Mouse (Mus musculus) lung, adult 2 months (tissue): Measurements from ENCODE around the gene Stac. TPM values are rescaled to one million over a fixed set of nuclear protein-coding genes. Genes with fewer than 3 reads are reported as not detected.

ENCODE experiments used
- DNase-seq: peaks from one replicate; pipeline ENCODE4 v3.0.0; 2022
- H3K4me1 ChIP-seq: fragments of 200-500 bp; 2 replicates; pipeline ENCODE4 v1.6.1; 2011; ENCODE audit warnings: low read length; ENCODE audit not compliant: control insufficient read depth, insufficient read depth
- H3K4me3 ChIP-seq: fragments of 200-500 bp; replicated peaks from 2 replicates; pipeline ENCODE3; 2011; ENCODE audit warnings: low read depth, mild to moderate bottlenecking, control low read depth, low read length; ENCODE audit errors: extremely low read depth
- CTCF ChIP-seq: fragments of 200-500 bp; IDR thresholded peaks from 2 replicates; pipeline ENCODE4 v1.5.1; 2011; ENCODE audit warnings: mild to moderate bottlenecking, low read length, control low read depth; ENCODE audit not compliant: insufficient read depth
- POLR2A ChIP-seq: fragments of 200-500 bp; IDR thresholded peaks from 2 replicates; pipeline ENCODE4 v1.6.1; 2011; ENCODE audit warnings: low read depth, mild to moderate bottlenecking, control low read depth, low read length, borderline replicate concordance; ENCODE audit errors: extremely low read depth
- WGBS: fragments of 180-500 bp; shearing (Covaris S2); methylation state at CpG from one replicate; pipeline ENCODE4 v1.1.7; 2018; 5-methylcytosine and 5-hydroxymethylcytosine counted together
- polyA plus RNA-seq: library from polyadenylated mRNA; depleted of rRNA; stranded (reverse); fragments of >200 nt; gene quantifications from 2 replicates; pipeline ENCODE4 v1.2.3, GENCODE M21; 2012

Gene Stac
- polyA plus RNA-seq, 1 experiment: 1.7 TPM

DNA sequence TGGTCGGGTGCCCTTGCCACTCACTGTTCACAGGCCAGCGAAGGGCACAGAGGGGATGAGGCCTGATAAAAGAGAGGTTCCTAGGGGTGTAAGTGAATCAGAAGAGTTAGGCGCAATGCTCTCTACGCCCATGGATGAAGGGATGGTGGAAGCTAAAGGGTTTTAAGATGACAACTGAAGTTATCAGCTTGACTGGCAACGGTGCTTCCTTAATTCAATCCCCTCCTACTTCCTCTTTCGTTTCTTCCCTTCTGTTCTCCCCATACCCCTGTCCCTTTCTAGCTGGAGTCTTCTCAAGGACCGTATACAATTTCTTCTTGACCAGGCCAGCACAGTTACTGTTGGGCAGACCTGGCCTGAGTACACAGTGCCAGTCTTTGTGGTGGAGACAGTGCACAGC, 126.9 kb downstream of the Stac start:
- no peak overlapping the region for H3K4me3 ChIP-seq
- TF ChIP-seq CTCF (no peak), POLR2A (no peak)
- no peak for DNase-seq
- 45% methylated on average over 7 of the region's 7 CpGs for WGBS
- H3K4me1 ChIP-seq: no peaks in the 10 kb centered on the region

DNA sequence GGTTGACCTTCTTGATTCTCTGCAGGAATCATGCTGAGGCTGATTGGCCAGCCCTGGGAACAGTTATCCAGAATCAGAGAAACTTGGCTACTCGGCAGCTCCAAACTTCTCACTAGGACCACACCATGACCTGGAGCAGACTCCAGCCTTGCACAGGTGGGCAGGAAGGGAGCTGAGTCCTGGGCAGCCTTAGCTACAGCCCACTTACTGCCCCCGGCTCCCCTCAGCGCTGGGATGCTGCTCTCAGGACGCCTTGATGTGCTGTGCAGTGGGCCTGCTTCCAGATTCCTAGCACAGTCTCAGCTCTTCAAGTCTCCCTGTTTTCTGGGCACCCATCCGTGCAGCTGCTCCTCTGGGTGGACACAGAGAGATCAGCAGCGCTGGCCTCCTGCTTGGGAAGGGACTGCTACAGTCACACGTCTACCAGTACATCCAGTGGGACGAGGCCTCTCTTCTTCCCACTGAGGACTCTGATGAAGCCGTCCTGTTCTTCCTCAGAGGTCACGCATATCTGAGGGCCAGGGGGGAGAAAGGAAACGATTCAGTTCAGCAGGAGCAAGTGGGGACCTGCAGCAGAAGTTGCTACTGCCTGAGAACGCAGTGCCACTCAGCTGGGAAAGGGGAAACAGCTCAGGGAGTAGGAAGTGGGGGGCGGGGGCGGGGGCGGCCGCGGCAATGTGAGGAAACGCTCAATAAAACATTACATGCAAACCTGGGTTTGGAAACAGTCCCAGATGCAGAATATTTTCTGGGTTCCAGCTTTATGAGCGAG, 127.7 kb downstream of the Stac start:
- WGBS: 34% methylated on average over 19 of the region's 19 CpGs
- no peak for DNase-seq

DNA sequence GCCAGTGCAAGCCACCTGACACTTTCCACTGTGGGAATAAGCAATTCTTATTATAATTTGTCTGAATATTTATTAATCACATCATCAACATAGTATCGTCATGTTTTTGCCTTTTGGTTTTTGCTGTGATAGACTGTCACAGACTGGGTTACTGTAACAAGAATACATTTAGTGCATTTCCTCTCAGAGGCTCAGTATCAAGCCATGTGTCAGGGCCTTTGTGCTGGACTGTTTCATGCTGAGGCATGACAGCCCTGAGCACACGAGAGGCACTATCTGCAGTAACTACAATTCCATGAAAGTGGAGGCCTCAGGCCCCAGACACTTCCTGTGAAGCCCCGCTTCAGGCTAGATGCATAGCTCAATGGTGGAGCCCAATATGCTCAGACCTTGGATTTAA, 133.4 kb downstream of the Stac start:
- 74% methylated on average over 3 of the region's 3 CpGs for WGBS
- TF ChIP-seq POLR2A: no peak
- no peak for TF ChIP-seq CTCF
- DNase-seq: no peak

More for the DNA sequence above, 127.7 kb downstream of the Stac start:
- TF ChIP-seq CTCF (no peak), POLR2A (no peak)
- Histone ChIP-seq H3K4me3 (no peak overlapping the region), H3K4me1 (no peaks in the 10 kb centered on the region)

DNA sequence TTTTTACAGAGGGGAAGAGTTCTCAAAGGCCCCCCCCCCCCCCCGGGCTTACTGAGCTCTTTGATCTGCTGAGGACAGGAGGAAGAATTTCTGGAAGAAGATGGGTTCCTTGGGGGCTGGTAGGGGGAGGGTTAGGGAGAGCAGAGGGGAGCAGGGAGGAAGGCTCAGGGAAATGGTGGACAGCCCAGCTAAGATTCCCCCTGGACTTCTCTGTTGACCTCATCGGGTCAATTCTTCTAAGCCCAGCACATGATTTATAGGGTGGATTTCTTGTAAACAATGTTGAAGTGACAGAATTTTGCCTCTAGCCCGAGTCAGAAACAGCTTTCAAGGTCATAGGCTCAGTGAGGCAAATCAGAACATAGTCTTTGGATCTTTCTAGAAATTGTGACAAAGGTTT, 137.3 kb downstream of the Stac start:
- TF ChIP-seq POLR2A: no peak
- Histone ChIP-seq H3K4me3 (no peak overlapping the region), H3K4me1 (no peaks in the 10 kb centered on the region)
- no peak for DNase-seq
- WGBS: 31% methylated on average over 3 of the region's 3 CpGs

More for the DNA sequence above, 133.4 kb downstream of the Stac start:
- Histone ChIP-seq H3K4me1 (no peaks in the 10 kb centered on the region), H3K4me3 (no peak overlapping the region)

DNA sequence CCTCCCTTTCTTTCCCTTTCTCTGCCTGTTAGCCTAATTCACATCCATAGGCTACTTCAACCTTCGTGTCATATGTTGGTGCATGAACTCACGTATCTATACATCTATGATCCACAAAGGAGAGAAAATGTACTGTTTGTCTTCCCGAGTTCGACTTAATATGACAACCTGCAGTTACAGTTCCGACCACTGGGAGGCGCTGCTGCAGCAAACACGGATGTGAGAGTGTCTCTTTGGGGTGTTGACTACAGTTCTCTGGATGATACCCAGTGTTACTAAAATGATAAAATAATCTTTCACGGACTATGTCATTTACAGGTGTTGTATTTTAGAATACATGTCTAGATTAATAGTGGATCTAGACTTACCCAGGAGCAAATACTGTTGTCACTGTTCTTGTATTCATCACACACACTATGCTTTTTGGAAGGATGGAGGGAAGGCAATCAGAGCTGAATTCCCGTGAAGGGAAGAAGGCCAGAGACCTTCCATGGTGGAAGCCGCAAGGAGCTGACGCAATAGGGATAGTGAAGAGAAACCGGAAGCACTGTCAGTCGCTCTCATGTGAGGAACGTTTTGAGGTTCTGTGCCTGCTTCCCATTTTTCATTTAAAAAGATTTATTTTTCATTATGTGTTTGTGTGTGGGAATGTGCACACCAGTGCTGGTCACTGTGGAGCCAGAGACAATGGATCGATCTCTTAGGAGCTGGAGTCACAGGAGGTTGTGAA, 138.5 kb downstream of the Stac start:
- TF ChIP-seq CTCF (peak; percentile 73), POLR2A (no peak)
- Histone ChIP-seq H3K4me3 (no peak overlapping the region), H3K4me1 (no peaks in the 10 kb centered on the region)
- no peak for DNase-seq
- WGBS: 57% methylated on average over 15 of the region's 15 CpGs

DNA sequence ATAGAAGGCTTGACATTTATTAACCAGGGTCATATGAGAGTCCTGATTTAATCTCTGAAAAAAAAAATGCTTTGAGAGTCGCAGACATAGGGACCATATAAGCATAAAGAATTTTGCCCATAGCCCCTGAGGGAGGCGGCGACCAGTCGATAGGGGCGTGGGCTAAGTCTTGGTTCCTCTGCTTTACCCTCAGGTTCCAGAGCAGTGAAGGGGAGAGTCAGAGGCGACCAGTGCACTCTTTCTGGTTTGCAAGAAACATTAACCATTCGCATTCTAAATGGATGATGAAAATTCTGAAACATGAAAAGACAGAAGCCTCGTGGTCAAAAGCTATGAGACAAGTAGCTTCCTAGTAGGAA, 139.2 kb downstream of the Stac start:
- TF ChIP-seq POLR2A (no peak), CTCF (no peak)
- H3K4me1 ChIP-seq: no peaks in the 10 kb centered on the region
- no peak for DNase-seq
- no peak overlapping the region for H3K4me3 ChIP-seq
- WGBS: 71% methylated on average over 8 of the region's 8 CpGs

DNA sequence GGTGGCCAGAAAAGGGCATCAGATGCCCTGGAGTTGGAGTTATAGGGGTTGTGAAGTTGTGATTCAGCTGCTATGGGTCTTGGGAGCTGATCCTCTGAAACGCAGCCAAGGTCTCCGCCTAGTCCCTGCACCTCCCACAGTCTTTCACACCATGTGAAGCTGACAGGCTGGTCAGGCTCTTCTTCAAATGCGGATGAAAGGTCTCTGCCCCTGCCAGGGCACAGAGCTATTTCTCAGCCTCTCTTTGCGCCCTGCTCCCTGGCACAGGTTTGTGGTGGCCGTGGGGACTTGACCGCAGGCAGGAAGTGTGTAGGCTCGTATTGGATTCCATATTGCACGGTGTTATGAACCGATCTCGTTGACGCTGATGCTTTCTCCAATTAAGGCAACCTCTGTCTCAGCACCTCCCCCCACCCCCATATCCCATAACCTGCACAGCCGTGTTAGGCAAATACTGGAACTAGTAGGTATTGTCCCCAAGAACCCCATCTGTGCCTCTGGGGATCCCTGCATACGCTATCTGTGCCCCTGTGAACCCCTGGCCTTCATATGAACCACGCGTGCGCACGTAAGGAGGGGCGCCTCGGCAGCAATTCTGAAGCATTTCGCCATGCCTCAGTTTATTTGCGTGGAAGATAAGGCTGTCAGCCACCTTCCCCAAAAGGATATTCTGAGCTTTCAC, 139.7 kb downstream of the Stac start:
- 59% methylated on average over 21 of the region's 21 CpGs for WGBS
- DNase-seq: no peak
- no peaks in the 10 kb centered on the region for H3K4me1 ChIP-seq
- TF ChIP-seq CTCF (no peak), POLR2A (no peak)
- H3K4me3 ChIP-seq: no peak overlapping the region

DNA sequence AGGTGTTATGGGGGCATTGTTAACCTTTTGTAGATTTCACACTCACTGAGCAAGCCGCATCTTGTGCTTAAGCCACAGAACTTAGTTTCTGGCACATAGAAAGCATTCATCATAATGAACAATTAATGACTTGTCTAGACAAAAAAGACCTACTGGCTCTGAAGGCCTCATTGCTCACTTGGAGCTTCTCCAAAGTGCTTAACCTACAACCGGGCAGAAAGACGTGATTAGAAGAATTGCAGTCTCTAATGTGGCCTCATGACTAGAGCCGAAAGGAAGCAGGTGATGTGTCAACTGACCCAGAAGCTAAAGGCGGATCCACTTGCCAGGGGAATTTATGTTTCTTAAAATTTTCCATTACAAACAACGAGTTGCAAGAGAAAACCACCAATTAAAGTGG, 147.5 kb downstream of the Stac start:
- WGBS: 61% methylated on average over 6 of the region's 6 CpGs
- DNase-seq: no peak
- Histone ChIP-seq H3K4me3 (no peak overlapping the region), H3K4me1 (no peaks in the 10 kb centered on the region)
- TF ChIP-seq CTCF (no peak), POLR2A (no peak)

DNA sequence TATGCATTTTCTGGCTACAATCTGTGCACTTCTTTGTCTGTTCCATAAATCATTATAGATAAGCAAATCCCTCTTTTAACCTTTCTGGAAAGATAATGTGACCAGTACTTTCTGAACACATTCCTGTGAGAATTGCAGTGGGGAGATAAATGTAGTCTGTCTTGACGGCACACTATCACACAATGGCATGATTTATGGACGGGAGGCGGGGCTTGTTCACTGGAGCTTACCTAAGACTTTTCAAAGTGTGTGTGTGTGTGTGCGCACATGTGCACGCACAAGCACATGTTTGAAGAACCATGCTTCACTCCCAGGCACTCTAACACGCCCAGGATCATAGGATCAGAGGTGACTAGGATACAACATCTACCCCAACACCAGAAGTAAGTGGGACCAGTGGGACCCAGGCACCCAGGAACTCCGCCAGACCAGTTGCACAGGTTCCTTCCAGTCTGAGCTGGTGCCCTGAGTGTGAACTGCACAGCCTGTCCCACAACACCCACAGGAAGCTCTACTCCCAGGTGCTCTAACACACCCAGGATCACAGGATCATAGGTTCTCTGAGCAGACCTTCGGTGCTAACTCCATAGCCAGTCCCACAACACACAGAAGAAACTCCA, 154.6 kb downstream of the Stac start:
- H3K4me3 ChIP-seq: no peak overlapping the region
- no peaks in the 10 kb centered on the region for H3K4me1 ChIP-seq
- 53% methylated on average over 8 of the region's 8 CpGs for WGBS
- DNase-seq: no peak
- TF ChIP-seq POLR2A: no peak
- TF ChIP-seq CTCF: no peak
